12 mouse cellular contexts compared by ENCODE assay signal in the genomic region with DNA sequence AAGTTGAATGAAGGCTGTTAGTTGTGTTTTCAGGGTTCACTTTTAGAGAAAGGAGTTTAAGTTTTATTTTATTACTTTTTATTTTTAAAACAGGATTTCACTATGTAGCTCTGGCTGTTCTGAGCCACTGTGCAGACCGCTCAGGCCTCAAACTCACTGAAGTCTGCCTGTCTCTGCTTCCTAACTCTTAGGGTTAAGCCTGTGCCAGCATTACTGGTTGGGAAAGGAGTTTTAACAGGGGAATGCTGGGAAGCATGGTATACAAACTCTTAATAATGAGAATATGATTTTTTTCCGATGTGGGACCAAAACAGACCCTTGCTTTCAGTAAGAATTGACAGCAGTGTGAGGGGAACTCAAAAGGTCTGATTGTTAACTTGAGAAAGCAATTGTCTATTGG. TPM values are rescaled to one million over a fixed set of nuclear protein-coding genes. Genes with fewer than 3 reads are reported as not detected.
DNase-seq lines count a peak whose midpoint lies in the region; ATAC-seq lines count a peak whose summit lies in the region.
"Had no signal": no experiment of that assay in that cellular context is flagged by ENCODE, and none has a peak within 500 bp of the region (broad histone marks: within the 10 kb centered on the region; RNA-seq: fewer than 3 reads in every experiment).

No protein-coding gene starts in this region.

- H3K9ac ChIP-seq in heart, embryonic 13.5 days, result peak overlapping the region; percentile 51
- no peak overlapping the region for H3K9ac ChIP-seq in midbrain, embryonic 13.5 days (replicated peaks)
- H3K9ac ChIP-seq in intestine, embryonic 16.5 days (ENCODE audit: low read depth, low read length), result peak overlapping the region; percentile 38
- H3K9ac ChIP-seq in stomach, embryonic 15.5 days, result no peak overlapping the region
- H3K9ac ChIP-seq: midbrain, embryonic 12.5 days had no signal

- no peak for ATAC-seq in heart, embryonic 13.5 days (ENCODE audit: extremely low read depth, insufficient number of reproducible peaks, low FRiP score, low TSS enrichment)
- ATAC-seq in midbrain, embryonic 13.5 days, result no peak
- no peak for ATAC-seq in intestine, embryonic 16.5 days
- ATAC-seq in stomach, embryonic 15.5 days (ENCODE audit: insufficient read depth, low FRiP score, low read depth), result no peak

- DNase-seq in heart, postnatal 14 days, result no peak
- no peak for DNase-seq in midbrain, embryonic 10.5 days (ENCODE audit: low spot score)
- no peak for DNase-seq in layer of hippocampus, adult 11-12 months (ENCODE audit: low spot score)
- no peak for DNase-seq in frontal cortex, postnatal 14 days (ENCODE audit: low spot score in 2 of 2)
- DNase-seq: cerebellum, adult 9-10 months; thymus, postnatal 14 days had no signal

- no peaks in the 10 kb centered on the region for H3K27me3 ChIP-seq in heart, embryonic 13.5 days (replicated peaks)
- H3K27me3 ChIP-seq in midbrain, embryonic 10.5 days (ENCODE audit: low read depth, poor library complexity, severe bottlenecking), result peaks cover 8% of the 10 kb centered on the region; the same call in 1 of the 2 replicates
- 0 out of 2 replicates have a peak, but pooled peaks cover 5% of the 10 kb centered on the region for H3K27me3 ChIP-seq in midbrain, embryonic 13.5 days
- H3K27me3 ChIP-seq in intestine, embryonic 16.5 days (replicated peaks; ENCODE audit: control insufficient read depth, insufficient read depth, low read length), result no peaks in the 10 kb centered on the region
- H3K27me3 ChIP-seq in stomach, embryonic 15.5 days (replicated peaks), result no peaks in the 10 kb centered on the region

- WGBS in heart, embryonic 13.5 days, result 61% methylated on average over 2 of the region's 2 CpGs
- 64% methylated on average over 2 of the region's 2 CpGs for WGBS in midbrain, embryonic 10.5 days
- 56% methylated on average over 2 of the region's 2 CpGs for WGBS in midbrain, embryonic 13.5 days
- 56% methylated on average over 2 of the region's 2 CpGs for WGBS in intestine, embryonic 16.5 days
- 67% methylated on average over 2 of the region's 2 CpGs for WGBS in stomach, embryonic 15.5 days

- peak overlapping the region; percentile 77 for H3K27ac ChIP-seq in heart, embryonic 13.5 days (replicated peaks)
- H3K27ac ChIP-seq in midbrain, embryonic 10.5 days (replicated peaks), result no peak overlapping the region
- no peak overlapping the region for H3K27ac ChIP-seq in midbrain, embryonic 13.5 days
- H3K27ac ChIP-seq in intestine, embryonic 16.5 days (ENCODE audit: low read length), result peak overlapping the region; percentile 49
- peak overlapping the region; percentile 33; the same call in 1 of the 2 replicates for H3K27ac ChIP-seq in stomach, embryonic 15.5 days
- H3K27ac ChIP-seq: midbrain, embryonic 12.5 days had no signal

- intact Hi-C loops in heart, postnatal 14 days (cut with DNase I), result loop anchor here (2.0 to 5.0 kb wide), 2 partner anchors 19 to 37 kb away; no protein-coding TSS in a partner anchor

- H3K4me3 ChIP-seq in heart, embryonic 13.5 days, result peak overlapping the region; percentile 77
- 0 out of 2 replicates have a peak overlapping the region, but pooled peaks have one; percentile 14 for H3K4me3 ChIP-seq in midbrain, embryonic 10.5 days
- no peak overlapping the region for H3K4me3 ChIP-seq in midbrain, embryonic 13.5 days (replicated peaks)
- H3K4me3 ChIP-seq in intestine, embryonic 16.5 days (ENCODE audit: low read length), result peak overlapping the region; percentile 1; the same call in 1 of the 2 replicates
- H3K4me3 ChIP-seq in stomach, embryonic 15.5 days (replicated peaks), result peak overlapping the region; percentile 2
- H3K4me3 ChIP-seq: midbrain, embryonic 12.5 days had no signal

- peak overlapping the region; percentile 81 for H3K4me2 ChIP-seq in heart, embryonic 13.5 days
- H3K4me2 ChIP-seq in midbrain, embryonic 13.5 days (replicated peaks), result no peak overlapping the region
- peak overlapping the region; percentile 34 for H3K4me2 ChIP-seq in intestine, embryonic 16.5 days (ENCODE audit: low read depth, low read length)
- peak overlapping the region; percentile 39; the same call in 1 of the 2 replicates for H3K4me2 ChIP-seq in stomach, embryonic 15.5 days

- H3K9me3 ChIP-seq in heart, embryonic 13.5 days, result no peaks in the 10 kb centered on the region
- no peaks in the 10 kb centered on the region for H3K9me3 ChIP-seq in midbrain, embryonic 10.5 days (replicated peaks)
- H3K9me3 ChIP-seq in midbrain, embryonic 13.5 days, result no peaks in the 10 kb centered on the region
- H3K9me3 ChIP-seq in intestine, embryonic 16.5 days (ENCODE audit: control insufficient read depth, low read length), result no peaks in the 10 kb centered on the region
- H3K9me3 ChIP-seq in stomach, embryonic 15.5 days, result no peaks in the 10 kb centered on the region
- H3K9me3 ChIP-seq: midbrain, embryonic 12.5 days had no signal

- H3K36me3 ChIP-seq in heart, embryonic 13.5 days, result 0 out of 2 replicates have a peak, but pooled peaks cover 5% of the 10 kb centered on the region
- no peaks in the 10 kb centered on the region for H3K36me3 ChIP-seq in midbrain, embryonic 10.5 days
- no peaks in the 10 kb centered on the region for H3K36me3 ChIP-seq in midbrain, embryonic 13.5 days
- H3K36me3 ChIP-seq in intestine, embryonic 16.5 days (ENCODE audit: control insufficient read depth, insufficient read depth, low read length), result no peaks in the 10 kb centered on the region
- H3K36me3 ChIP-seq in stomach, embryonic 15.5 days, result no peaks in the 10 kb centered on the region
- H3K36me3 ChIP-seq: midbrain, embryonic 12.5 days had no signal

- peaks cover 56% of the 10 kb centered on the region for H3K4me1 ChIP-seq in heart, embryonic 13.5 days
- H3K4me1 ChIP-seq in midbrain, embryonic 10.5 days, result peaks cover 50% of the 10 kb centered on the region
- peaks cover 19% of the 10 kb centered on the region for H3K4me1 ChIP-seq in midbrain, embryonic 13.5 days (replicated peaks)
- peaks cover 20% of the 10 kb centered on the region for H3K4me1 ChIP-seq in intestine, embryonic 16.5 days (ENCODE audit: control insufficient read depth, insufficient read depth, low read length)
- H3K4me1 ChIP-seq in stomach, embryonic 15.5 days, result peaks cover 11% of the 10 kb centered on the region; the same call in 1 of the 2 replicates

RNA-seq across cellular contexts. Expression of gene Ppfibp1, which starts 1.9 kb away (rescaled TPM):
- polyA plus RNA-seq in heart, embryonic 13.5 days (2015; fragmentation: Nextera tagmentation; extraction: Ambion mirVana), result 47.0 and 48.6 TPM in 2 replicates
- total RNA-seq in heart, postnatal 14 days (2021), result 10 to 100 TPM; 80.7 to 89.8 TPM
- 28.4 and 28.8 TPM in 2 replicates for polyA plus RNA-seq in midbrain, embryonic 10.5 days (2016; fragmentation: Nextera tagmentation; extraction: Ambion mirVana)
- polyA plus RNA-seq in midbrain, embryonic 13.5 days (2015; fragmentation: Nextera tagmentation; extraction: Ambion mirVana), result 14.2 and 15.3 TPM in 2 replicates
- 31.8 and 33.3 TPM in 2 replicates for polyA plus RNA-seq in intestine, embryonic 16.5 days (2015; fragmentation: Nextera tagmentation; extraction: Ambion mirVana)
- polyA plus RNA-seq in stomach, embryonic 15.5 days (2015; fragmentation: Nextera tagmentation; extraction: Ambion mirVana), result 40.9 and 42.8 TPM in 2 replicates

RNA-seq across cellular contexts. Expression of gene Smco2, which starts 40.3 kb away (rescaled TPM):
- not detected in 2 replicates for polyA plus RNA-seq in heart, embryonic 13.5 days (2015; fragmentation: Nextera tagmentation; extraction: Ambion mirVana)
- 1 to 10 TPM; 1.3 to 1.4 TPM for total RNA-seq in heart, postnatal 14 days (2021)
- polyA plus RNA-seq in midbrain, embryonic 10.5 days (2016; fragmentation: Nextera tagmentation; extraction: Ambion mirVana), result not detected in 2 replicates
- polyA plus RNA-seq in midbrain, embryonic 13.5 days (2015; fragmentation: Nextera tagmentation; extraction: Ambion mirVana), result not detected in 2 replicates
- not detected in 2 replicates for polyA plus RNA-seq in intestine, embryonic 16.5 days (2015; fragmentation: Nextera tagmentation; extraction: Ambion mirVana)
- polyA plus RNA-seq in stomach, embryonic 15.5 days (2015; fragmentation: Nextera tagmentation; extraction: Ambion mirVana), result not detected in 2 replicates
- total RNA-seq: gastrocnemius, adult 8-10 months had no signal
- polyA plus RNA-seq: midbrain, embryonic 12.5 days had no signal

Comparison
In these comparisons a context has a peak if more than half of its experiments do, and no peak if none do; other contexts are left out.
1. H3K27ac ChIP-seq: peak in heart, embryonic 13.5 days (single experiment), intestine, embryonic 16.5 days (single experiment) and stomach, embryonic 15.5 days (single experiment); none in midbrain, embryonic 10.5 days (single experiment) and midbrain, embryonic 13.5 days (single experiment).
2. H3K9ac ChIP-seq: peak in heart, embryonic 13.5 days (single experiment) and intestine, embryonic 16.5 days (single experiment); none in midbrain, embryonic 13.5 days (single experiment) and stomach, embryonic 15.5 days (single experiment).